Mouse (Mus musculus) embryonic facial prominence, embryonic 11.5 days (tissue): Measurements from ENCODE around the gene Fbxo10. TPM values are rescaled to one million over a fixed set of nuclear protein-coding genes. Genes with fewer than 3 reads are reported as not detected.

Experiments used
- ATAC-seq: fragments of 200-750 bp; cut with Nextera tagmentation; replicated peaks from 2 replicates; pipeline ENCODE4 v1.8.0; 2017; ENCODE audit warnings: low read depth; ENCODE audit not compliant: insufficient number of reproducible peaks, low FRiP score, low TSS enrichment
- DNase-seq: peaks from one replicate; pipeline ENCODE4 v3.0.0-alpha.2; 2015; ENCODE audit warnings: low spot score
- H3K27ac ChIP-seq: fragments of 300-500 bp; sonication (generic); replicated peaks from 2 replicates; pipeline ENCODE4 v1.5.1; 2014; ENCODE audit warnings: mild to moderate bottlenecking, low read depth, low read length, control low read depth
- H3K27me3 ChIP-seq: fragments of 300-500 bp; sonication (generic); 2 replicates; pipeline ENCODE4 v1.6.1; 2014; ENCODE audit warnings: mild to moderate bottlenecking, low read length, moderate library complexity, mixed read lengths; ENCODE audit not compliant: control insufficient read depth, insufficient read depth
- H3K36me3 ChIP-seq: fragments of 300-500 bp; sonication (generic); replicated peaks from 2 replicates; pipeline ENCODE4 v1.6.1; 2014; ENCODE audit warnings: low read depth, mild to moderate bottlenecking, low read length, moderate library complexity, mixed read lengths; ENCODE audit not compliant: control insufficient read depth, insufficient read depth
- H3K4me1 ChIP-seq: fragments of 300-500 bp; sonication (generic); 2 replicates; pipeline ENCODE4 v1.6.1; 2014; ENCODE audit warnings: low read length, mixed read lengths; ENCODE audit not compliant: control insufficient read depth, insufficient read depth
- H3K4me2 ChIP-seq: fragments of 300-500 bp; sonication (generic); 2 replicates; pipeline ENCODE4 v1.6.1; 2014; ENCODE audit warnings: low read depth, mild to moderate bottlenecking, control low read depth, low read length, moderate library complexity
- H3K4me3 ChIP-seq: fragments of 300-500 bp; sonication (generic); 2 replicates; pipeline ENCODE4 v1.5.1; 2014; ENCODE audit warnings: low read depth, low read length, control low read depth
- H3K9ac ChIP-seq: fragments of 300-500 bp; sonication (generic); replicated peaks from 2 replicates; pipeline ENCODE4 v1.6.1; 2014; ENCODE audit warnings: mild to moderate bottlenecking, control low read depth, low read length
- H3K9me3 ChIP-seq: fragments of 300-500 bp; sonication (generic); replicated peaks from 2 replicates; pipeline ENCODE4 v1.6.1; 2016; ENCODE audit warnings: mild to moderate bottlenecking, low read length, inconsistent platforms, mixed read lengths; ENCODE audit not compliant: control insufficient read depth
- WGBS: fragments of 180-500 bp; shearing (Covaris S2); extraction: QIAGEN DNeasy Blood & Tissue Kit; methylation state at CpG from one replicate; pipeline ENCODE4 v1.1.7; 2014; 5-methylcytosine and 5-hydroxymethylcytosine counted together
- polyA plus RNA-seq: library from polyadenylated mRNA; unstranded; fragments of >200 nt; fragmentation: Nextera tagmentation; extraction: Ambion mirVana; gene quantifications from 2 replicates; pipeline ENCODE4 v1.2.1, GENCODE M21; 2014

Fbxo10 gene
- 6.5 and 7.7 TPM in 2 replicates for polyA plus RNA-seq

GRCm38 (mm10) chr4:45084021-45084894 is at the start of gene Fbxo10:
Gene Fbxo10 (minus strand): TSS chr4:45084604.
- under 1% methylated on average over 68 of the region's 77 CpGs for WGBS
- Histone ChIP-seq H3K27me3 (no peaks in the 10 kb centered on the region), H3K4me3 (peak within 1 kb of the TSS; percentile 89), H3K4me1 (no peaks in the 10 kb centered on the region), H3K4me2 (peak within 1 kb of the TSS; percentile 65), H3K27ac (peak within 1 kb of the TSS; percentile 70), H3K9ac (peak within 1 kb of the TSS; percentile 93), H3K9me3 (no peaks in the 10 kb centered on the region), H3K36me3 (no peaks in the 10 kb centered on the region)
- peak; percentile 93 for ATAC-seq
- peak; percentile 95 for DNase-seq

- no peak overlapping the region for H3K4me2 ChIP-seq
- H3K27ac ChIP-seq = no peak overlapping the region
- no peaks in the 10 kb centered on the region for H3K36me3 ChIP-seq
- WGBS = 65% methylated on average over 4 of the region's 4 CpGs
- no peaks in the 10 kb centered on the region for H3K9me3 ChIP-seq
- H3K4me1 ChIP-seq = no peaks in the 10 kb centered on the region
- no peaks in the 10 kb centered on the region for H3K27me3 ChIP-seq
- ATAC-seq (no peak), DNase-seq (no peak)
- H3K9ac ChIP-seq = no peak overlapping the region
- H3K4me3 ChIP-seq = no peak overlapping the region
Measured at GRCm38 (mm10) chr4:45131021-45131420, 46.6 kb upstream of the Fbxo10 start.

GRCm38 (mm10) chr4:45121311-45121710 is 36.9 kb upstream of the Fbxo10 start:
- Histone ChIP-seq H3K4me3 (no peak overlapping the region), H3K36me3 (no peaks in the 10 kb centered on the region), H3K27me3 (no peaks in the 10 kb centered on the region), H3K27ac (no peak overlapping the region), H3K9ac (no peak overlapping the region), H3K9me3 (no peaks in the 10 kb centered on the region), H3K4me2 (no peak overlapping the region), H3K4me1 (no peaks in the 10 kb centered on the region)
- ATAC-seq (no peak), DNase-seq (no peak)
- WGBS = 89% methylated on average over 11 of the region's 11 CpGs

GRCm38 (mm10) chr4:45108456-45109110 is 24.2 kb upstream of the Fbxo10 start:
- H3K4me2 ChIP-seq = no peak overlapping the region
- H3K27me3 ChIP-seq = no peaks in the 10 kb centered on the region
- 0 out of 2 replicates have a peak overlapping the region, but pooled peaks have one; percentile 18 for H3K9ac ChIP-seq
- ATAC-seq = no peak
- no peaks in the 10 kb centered on the region for H3K36me3 ChIP-seq
- H3K27ac ChIP-seq = no peak overlapping the region
- H3K4me3 ChIP-seq = no peak overlapping the region
- no peaks in the 10 kb centered on the region for H3K4me1 ChIP-seq
- DNase-seq = no peak
- no peaks in the 10 kb centered on the region for H3K9me3 ChIP-seq
- WGBS = 69% methylated on average over 8 of the region's 8 CpGs

- peak within 1 kb of the TSS; percentile 74 for H3K9ac ChIP-seq
- H3K27ac ChIP-seq = no peak within 1 kb of the TSS
Measured at GRCm38 (mm10) chr4:45107601-45108277, 23.3 kb upstream of the Fbxo10 start, which contains the start of gene Tomm5. Gene Tomm5 (minus strand): TSS chr4:45108114.

GRCm38 (mm10) chr4:45107066-45107465 is 22.7 kb upstream of the Fbxo10 start:
- H3K36me3 ChIP-seq = no peaks in the 10 kb centered on the region
- peak overlapping the region; percentile 74 for H3K9ac ChIP-seq
- ATAC-seq (no peak), DNase-seq (no peak)
- H3K4me3 ChIP-seq = peak overlapping the region; percentile 68
- no peaks in the 10 kb centered on the region for H3K9me3 ChIP-seq
- no peaks in the 10 kb centered on the region for H3K27me3 ChIP-seq
- no peaks in the 10 kb centered on the region for H3K4me1 ChIP-seq
- 8% methylated on average over 4 of the region's 4 CpGs for WGBS
- no peak overlapping the region for H3K27ac ChIP-seq
- peak overlapping the region; percentile 59 for H3K4me2 ChIP-seq

More at GRCm38 (mm10) chr4:45107601-45108277, 23.3 kb upstream of the Fbxo10 start, which contains the start of gene Tomm5:
- WGBS = under 1% methylated on average over 39 of the region's 39 CpGs
- Histone ChIP-seq H3K4me3 (peak within 1 kb of the TSS; percentile 68), H3K4me1 (no peaks in the 10 kb centered on the region), H3K27me3 (no peaks in the 10 kb centered on the region), H3K36me3 (no peaks in the 10 kb centered on the region), H3K4me2 (peak within 1 kb of the TSS; percentile 59), H3K9me3 (no peaks in the 10 kb centered on the region)
- DNase-seq (peak; percentile 94), ATAC-seq (peak; percentile 96)

GRCm38 (mm10) chr4:45106409-45106808 is 22.0 kb upstream of the Fbxo10 start:
- H3K4me3 ChIP-seq = no peak overlapping the region
- H3K4me2 ChIP-seq = no peak overlapping the region
- ATAC-seq = no peak
- no peaks in the 10 kb centered on the region for H3K9me3 ChIP-seq
- no peak for DNase-seq
- no peak overlapping the region for H3K27ac ChIP-seq
- no peaks in the 10 kb centered on the region for H3K36me3 ChIP-seq
- no peaks in the 10 kb centered on the region for H3K4me1 ChIP-seq
- H3K27me3 ChIP-seq = no peaks in the 10 kb centered on the region
- no peak overlapping the region for H3K9ac ChIP-seq
- 64% methylated on average over 5 of the region's 5 CpGs for WGBS
